Mouse (Mus musculus) testis, postnatal 10 days (tissue): ENCODE measurements around the gene Selenoh.

Experiments
- DNase-seq: peaks from one replicate; pipeline ENCODE4 v3.0.0; 2021; ENCODE audit warnings: low spot score

The Selenoh gene

DNA sequence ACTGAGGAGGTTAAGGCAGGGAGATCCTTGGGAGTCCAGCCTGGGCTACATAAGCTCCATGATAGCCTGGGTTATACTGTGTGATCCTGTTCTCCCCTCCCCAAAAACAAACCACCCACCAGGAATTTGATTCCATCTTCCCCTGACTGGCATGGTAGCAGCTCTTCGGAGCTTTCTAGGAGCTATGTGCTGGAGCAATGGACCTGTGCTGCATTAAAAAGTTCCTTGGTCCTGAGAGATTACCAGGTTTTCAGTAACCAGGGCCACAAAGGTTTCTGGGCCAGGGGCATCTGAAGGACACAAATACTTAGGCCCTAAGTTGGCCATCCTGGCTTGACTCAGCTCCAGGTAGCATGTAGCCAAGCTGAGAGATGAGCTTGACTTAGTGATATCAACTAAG is 38.6 kb downstream of the Selenoh start:
- DNase-seq = no peak

DNA sequence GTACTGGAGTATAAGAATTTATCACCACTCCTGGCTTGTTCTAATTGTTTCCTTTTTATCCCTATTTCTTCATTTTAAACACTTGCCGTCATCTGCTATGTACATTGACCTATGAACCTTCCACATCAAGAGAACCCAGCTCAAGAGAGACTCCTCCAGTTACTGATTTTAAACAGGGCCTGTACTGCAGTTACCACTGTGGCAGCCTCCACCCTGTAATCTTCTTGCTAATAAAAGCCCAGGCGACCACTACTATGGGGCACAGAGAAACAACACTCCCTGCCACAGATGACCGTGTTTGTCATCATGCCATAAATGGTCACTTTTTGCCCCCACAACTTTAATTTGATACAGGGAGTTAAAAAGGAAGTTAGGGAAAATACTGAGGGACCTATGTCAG is 43.5 kb downstream of the Selenoh start:
- no peak for DNase-seq

DNA sequence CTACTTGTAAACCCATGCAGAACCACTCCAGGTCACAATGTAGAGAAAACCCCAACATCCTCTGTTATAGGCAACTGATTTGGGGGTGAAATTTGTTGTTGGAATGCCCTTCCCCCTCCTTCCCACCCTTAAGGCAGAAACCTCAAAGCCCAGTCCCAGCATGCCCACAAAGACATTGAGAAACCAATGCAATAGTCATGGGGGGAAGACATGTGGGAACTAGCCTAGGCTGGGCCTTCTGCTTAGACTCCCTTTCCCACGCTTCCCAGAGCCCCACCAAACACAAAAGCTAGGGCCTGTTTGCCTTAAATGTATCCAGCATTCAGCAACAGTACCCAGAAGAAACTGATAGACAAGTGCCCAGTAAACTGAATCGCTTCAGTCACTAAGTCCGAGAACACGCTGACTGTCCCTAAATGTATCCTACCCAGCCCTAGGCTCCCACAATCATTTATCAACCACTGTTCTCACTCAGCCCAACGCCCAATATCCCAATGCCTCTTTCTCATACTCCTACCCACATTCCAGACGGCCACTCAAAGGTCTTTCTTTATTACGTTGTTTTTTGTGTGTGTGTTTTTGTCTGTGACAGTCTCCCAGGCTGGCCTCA is 44.1 kb downstream of the Selenoh start:
- DNase-seq = no peak

DNA sequence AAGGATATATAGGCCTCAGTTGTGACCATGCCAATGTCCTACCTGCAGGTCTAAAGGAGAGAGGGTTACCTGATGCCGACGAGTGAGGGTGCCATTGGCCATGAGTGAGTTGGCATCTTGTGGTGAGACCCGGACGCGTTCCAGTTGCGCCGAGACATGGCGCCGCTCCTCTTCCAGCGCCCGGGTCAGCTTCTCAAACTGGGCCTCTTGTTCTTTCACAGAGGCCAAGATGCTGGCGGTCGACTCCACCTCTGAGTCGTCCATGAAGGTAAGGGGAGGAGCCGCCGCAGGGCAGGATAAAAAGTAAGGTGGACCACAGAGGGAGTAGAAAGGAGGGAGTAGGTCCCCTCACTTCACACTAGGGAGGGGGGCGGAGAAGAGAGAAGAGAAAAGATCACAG is 46.4 kb downstream of the Selenoh start:
- no peak for DNase-seq

DNA sequence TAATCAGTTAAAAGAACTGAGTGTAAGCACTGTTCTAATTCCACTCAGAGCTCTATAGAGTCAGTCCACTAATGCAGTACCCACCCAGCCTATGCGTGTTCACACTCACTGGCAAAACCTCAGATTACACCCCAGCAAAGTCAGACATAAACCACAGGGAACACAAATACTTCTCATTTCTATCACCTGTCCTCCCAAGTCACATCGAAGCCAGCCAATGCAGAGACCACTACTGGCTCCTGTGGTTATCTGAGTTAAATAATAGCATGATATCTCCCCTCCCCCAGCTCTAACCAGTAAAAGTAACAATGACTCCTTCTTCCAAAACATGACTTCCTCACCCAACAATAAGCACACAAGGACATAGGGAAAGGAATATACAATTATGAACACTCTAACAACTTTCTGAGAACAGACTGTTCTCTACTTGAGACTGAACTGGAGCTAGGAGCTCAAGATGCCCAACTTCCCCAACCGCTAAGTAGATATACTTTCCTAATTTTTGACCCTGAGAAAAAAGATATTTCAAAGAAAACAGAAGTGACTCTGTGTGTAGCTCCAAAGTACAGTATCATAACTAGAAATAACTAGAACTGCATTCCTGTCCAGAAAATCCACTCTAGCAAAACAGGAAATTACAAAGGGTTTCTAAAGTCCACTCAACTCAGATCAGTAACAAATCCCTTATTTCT is 47.0 kb downstream of the Selenoh start:
- DNase-seq = no peak

DNA sequence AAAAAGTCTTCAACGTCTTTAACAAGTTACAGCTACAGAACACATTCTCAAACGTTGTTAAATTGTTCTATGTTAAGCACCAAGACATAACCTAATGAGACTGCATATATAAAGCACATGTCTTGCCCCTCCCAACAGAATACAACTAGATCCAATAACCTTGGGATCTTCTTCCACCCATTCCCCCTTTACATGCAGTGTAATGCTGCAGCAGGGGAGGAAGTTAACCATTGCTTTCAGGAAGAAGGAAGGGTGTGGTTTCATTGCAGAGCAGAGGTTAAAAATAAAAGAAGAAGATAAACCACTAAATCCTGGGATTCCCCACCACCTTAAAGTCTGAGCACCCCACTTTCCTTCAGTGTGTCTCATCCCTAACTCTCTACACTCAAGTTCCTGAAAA is 47.9 kb downstream of the Selenoh start:
- DNase-seq = no peak

DNA sequence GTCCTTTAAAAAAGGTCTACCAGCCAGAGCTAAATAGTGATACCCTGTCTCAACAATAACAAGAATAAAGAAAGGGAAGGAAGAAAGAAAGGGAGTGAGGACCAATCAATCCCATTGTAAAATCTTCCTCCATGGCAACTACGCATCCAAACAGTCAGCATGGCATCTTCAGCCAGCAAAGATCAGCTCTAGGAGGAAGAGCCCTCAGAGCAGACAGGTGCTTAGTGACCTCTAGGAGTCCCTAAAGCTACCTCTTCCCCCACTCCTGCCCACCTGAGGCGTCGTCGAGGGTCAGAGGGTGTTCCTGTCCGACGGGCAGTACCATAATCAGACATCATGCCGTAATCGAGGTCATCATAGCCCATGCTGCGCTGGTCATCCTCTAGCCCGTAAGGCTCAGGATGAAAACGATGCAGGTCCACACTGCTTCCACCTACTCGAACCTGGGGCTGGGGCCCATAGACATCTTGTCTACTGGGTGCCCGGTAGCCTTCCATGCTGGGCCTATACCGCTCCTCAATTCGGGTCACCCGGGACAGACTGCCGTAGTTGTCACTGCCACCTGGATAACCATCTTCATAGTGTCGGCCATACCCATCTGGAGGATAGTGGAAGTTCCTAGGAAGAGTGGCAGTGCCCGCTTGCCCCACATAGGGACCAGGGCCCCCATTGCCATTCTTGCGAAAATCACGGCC is 50.8 kb downstream of the Selenoh start:
- no peak for DNase-seq
